Mouse (Mus musculus) liver, adult 2 months (tissue): ENCODE measurements around the gene Pkmyt1.

Experiments
- CTCF ChIP-seq: fragments of 200-500 bp; IDR thresholded peaks from 2 replicates; pipeline ENCODE4 v1.5.1; 2011; ENCODE audit warnings: low read depth, low read length, control low read depth
- POLR2A ChIP-seq: fragments of 200-500 bp; IDR thresholded peaks from 2 replicates; pipeline ENCODE4 v1.6.1; 2011; ENCODE audit warnings: low read length, control low read depth; ENCODE audit not compliant: insufficient read depth; ENCODE audit errors: extremely low read depth

DNA sequence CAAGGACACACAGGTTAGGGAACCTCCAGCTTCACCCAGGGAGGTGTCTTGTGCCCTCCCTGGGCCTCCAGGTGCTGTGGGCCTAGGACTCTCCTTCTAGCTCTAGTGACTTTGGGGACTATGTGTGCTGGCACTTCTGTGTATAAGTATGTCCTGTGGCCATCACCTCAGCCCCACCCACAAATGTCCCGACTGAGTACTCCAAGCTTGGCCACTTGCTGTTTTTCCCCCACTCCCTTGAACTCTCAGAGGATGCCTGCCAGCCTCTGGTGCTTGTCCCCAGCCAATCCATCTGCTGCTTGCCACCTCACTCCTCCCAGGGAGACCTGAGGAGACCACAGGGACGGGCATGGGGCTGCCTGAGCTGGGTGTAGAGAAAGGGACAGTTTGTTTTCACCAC is 52.3 kb downstream of the Pkmyt1 start:
- TF ChIP-seq CTCF, result no peak
- no peak for TF ChIP-seq POLR2A
